In the genomic region with DNA sequence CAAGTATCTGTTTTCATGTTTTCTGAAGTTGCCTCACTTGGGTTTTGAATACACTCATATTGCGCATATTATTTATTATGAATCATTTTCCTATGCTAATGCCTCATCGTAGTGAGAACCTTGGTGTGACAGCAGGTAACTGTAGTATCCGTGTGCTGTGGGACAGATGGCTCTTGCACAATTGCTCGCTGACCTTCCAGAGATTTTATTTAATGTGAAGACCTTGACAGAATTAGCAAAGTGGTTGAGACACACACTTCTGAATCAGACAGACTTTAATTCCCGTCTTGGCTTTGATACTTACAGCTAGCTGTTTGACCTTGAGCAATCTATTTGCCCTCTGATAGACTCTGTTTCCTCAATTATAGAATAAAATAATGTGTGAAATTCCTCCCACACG, we compare ENCODE assay signal across 18 mouse cellular contexts.
A peak's percentile ranks its signal among the peaks of the same experiment; 100 is the strongest.
DNase-seq lines count a peak whose midpoint lies in the region; ATAC-seq and TF ChIP-seq lines count a peak whose summit lies in the region.
"Had no signal": no experiment of that assay in that cellular context is flagged by ENCODE, and none has a peak within 500 bp of the region (broad histone marks: within the 10 kb centered on the region; RNA-seq: fewer than 3 reads in every experiment).

No protein-coding gene starts in this region.

- 0 out of 2 replicates have a peak overlapping the region, but pooled peaks have one; percentile 26 for H3K27ac ChIP-seq in hindbrain, postnatal 0 days
- no peak overlapping the region for H3K27ac ChIP-seq in hindbrain, embryonic 16.5 days (ENCODE audit: low read depth, low read length)
- no peak overlapping the region for H3K27ac ChIP-seq in heart, embryonic 12.5 days (ENCODE audit: poor library complexity, severe bottlenecking)
- H3K27ac ChIP-seq: embryonic facial prominence, embryonic 15.5 days; forebrain, embryonic 15.5 days; heart, adult 2 months; hindbrain, embryonic 15.5 days had no signal

- H3K27me3 ChIP-seq in hindbrain, postnatal 0 days (ENCODE audit: insufficient read depth, low read length): no peaks in the 10 kb centered on the region
- H3K27me3 ChIP-seq in hindbrain, embryonic 16.5 days (replicated peaks; ENCODE audit: control insufficient read depth, insufficient read depth, low read length): no peaks in the 10 kb centered on the region
- H3K27me3 ChIP-seq in heart, embryonic 12.5 days (replicated peaks): no peaks in the 10 kb centered on the region
- H3K27me3 ChIP-seq: embryonic facial prominence, embryonic 15.5 days; forebrain, embryonic 15.5 days; hindbrain, embryonic 15.5 days had no signal

- no peak overlapping the region for H3K9ac ChIP-seq in hindbrain, postnatal 0 days (replicated peaks; ENCODE audit: low read length)
- no peak overlapping the region for H3K9ac ChIP-seq in hindbrain, embryonic 16.5 days (ENCODE audit: low read depth, low read length)
- no peak overlapping the region for H3K9ac ChIP-seq in heart, embryonic 12.5 days
- H3K9ac ChIP-seq: embryonic facial prominence, embryonic 15.5 days; forebrain, embryonic 15.5 days; hindbrain, embryonic 15.5 days had no signal

- no peaks in the 10 kb centered on the region for H3K36me3 ChIP-seq in hindbrain, postnatal 0 days (ENCODE audit: insufficient read depth, low read length)
- H3K36me3 ChIP-seq in hindbrain, embryonic 16.5 days (ENCODE audit: control insufficient read depth, insufficient read depth, low read length): no peaks in the 10 kb centered on the region
- no peaks in the 10 kb centered on the region for H3K36me3 ChIP-seq in heart, embryonic 12.5 days
- H3K36me3 ChIP-seq: embryonic facial prominence, embryonic 15.5 days; forebrain, embryonic 15.5 days; hindbrain, embryonic 15.5 days had no signal

- H3K9me3 ChIP-seq in hindbrain, postnatal 0 days (ENCODE audit: low read length): no peaks in the 10 kb centered on the region
- H3K9me3 ChIP-seq in hindbrain, embryonic 16.5 days (ENCODE audit: control insufficient read depth, low read length): no peaks in the 10 kb centered on the region
- H3K9me3 ChIP-seq in heart, embryonic 12.5 days (replicated peaks): 0 out of 2 replicates have a peak, but pooled peaks cover 2% of the 10 kb centered on the region
- H3K9me3 ChIP-seq: embryonic facial prominence, embryonic 15.5 days; forebrain, embryonic 15.5 days; hindbrain, embryonic 15.5 days had no signal

- H3K4me1 ChIP-seq in hindbrain, postnatal 0 days (ENCODE audit: insufficient read depth, low read length): no peaks in the 10 kb centered on the region; the same call in 1 of the 2 replicates
- H3K4me1 ChIP-seq in hindbrain, embryonic 16.5 days (ENCODE audit: control insufficient read depth, insufficient read depth, low read depth, low read length): no peaks in the 10 kb centered on the region
- no peaks in the 10 kb centered on the region for H3K4me1 ChIP-seq in heart, embryonic 12.5 days (replicated peaks)
- H3K4me1 ChIP-seq: embryonic facial prominence, embryonic 15.5 days; forebrain, embryonic 15.5 days; hindbrain, embryonic 15.5 days had no signal

- peak; percentile 50; the same call in 1 of the 2 replicates for ATAC-seq in cerebellum, adult (ENCODE audit: insufficient number of reproducible peaks, low FRiP score, low TSS enrichment)
- ATAC-seq in hindbrain, postnatal 0 days: no peak
- ATAC-seq in hindbrain, embryonic 16.5 days: no peak
- no peak for ATAC-seq in heart, embryonic 12.5 days (ENCODE audit: insufficient number of reproducible peaks, low FRiP score)
- ATAC-seq: forebrain, embryonic 15.5 days had no signal

- WGBS in hindbrain, postnatal 0 days: 65% methylated on average over 6 of the region's 6 CpGs
- 72% methylated on average over 6 of the region's 6 CpGs for WGBS in hindbrain, embryonic 16.5 days
- 82% methylated on average over 6 of the region's 6 CpGs for WGBS in heart, embryonic 12.5 days

- H3K4me2 ChIP-seq in hindbrain, postnatal 0 days (ENCODE audit: low read depth, low read length): no peak overlapping the region
- H3K4me2 ChIP-seq in hindbrain, embryonic 16.5 days (ENCODE audit: low read length): no peak overlapping the region
- H3K4me2 ChIP-seq in heart, embryonic 12.5 days: no peak overlapping the region
- H3K4me2 ChIP-seq: embryonic facial prominence, embryonic 15.5 days; forebrain, embryonic 15.5 days; heart, embryonic 11.5 days; hindbrain, embryonic 15.5 days had no signal

- H3K4me3 ChIP-seq in hindbrain, postnatal 0 days (ENCODE audit: low read length): no peak overlapping the region
- no peak overlapping the region for H3K4me3 ChIP-seq in hindbrain, embryonic 16.5 days (ENCODE audit: low read length)
- no peak overlapping the region for H3K4me3 ChIP-seq in heart, embryonic 12.5 days
- H3K4me3 ChIP-seq: embryonic facial prominence, embryonic 15.5 days; erythroblast, embryonic 14.5 days; forebrain, embryonic 15.5 days; heart, adult 2 months; hindbrain, embryonic 15.5 days had no signal

- TF ChIP-seq CTCF in hindbrain, postnatal 0 days (IDR thresholded peaks at IDR 0.05; ENCODE audit: low read depth): no peak

- no peak for DNase-seq in cerebellum, adult 11-12 months
- peak; percentile 36 for DNase-seq in hindbrain, postnatal 0 days (ENCODE audit: low spot score)
- DNase-seq in adrenal gland, postnatal 14 days: peak; percentile 16
- DNase-seq in brain, adult 2 months (ENCODE audit: low read depth, low spot score): peak; percentile 54
- DNase-seq: cerebellum, adult 18-20 months; cerebellum, adult 9-11 months; embryo, embryonic 11 days; gastrocnemius, postnatal 10 days; heart, adult 2 months; kidney, adult 11 months had no signal
